Mouse (Mus musculus): ENCODE results near the gene Mrps6.

Mrps6 gene

GRCm38 (mm10) chr16:92127226-92127625 is 69.2 kb downstream of the Mrps6 start:
- no peak for DNase-seq

- DNase-seq, result no peak
Measured at GRCm38 (mm10) chr16:92127666-92128065, 69.6 kb downstream of the Mrps6 start.

- DNase-seq, result no peak
Measured at GRCm38 (mm10) chr16:92129843-92130242, 71.8 kb downstream of the Mrps6 start.

- DNase-seq, result no peak
Measured at GRCm38 (mm10) chr16:92132511-92132910, 74.4 kb downstream of the Mrps6 start.

GRCm38 (mm10) chr16:92134148-92134764 is 76.2 kb downstream of the Mrps6 start:
- no peak for DNase-seq

GRCm38 (mm10) chr16:92136275-92136674 is 78.2 kb downstream of the Mrps6 start:
- DNase-seq, result no peak

- DNase-seq, result no peak
Measured at GRCm38 (mm10) chr16:92139386-92140261, 81.6 kb downstream of the Mrps6 start.

GRCm38 (mm10) chr16:92140328-92140727 is 82.3 kb downstream of the Mrps6 start:
- no peak for DNase-seq

GRCm38 (mm10) chr16:92141021-92141420 is 83.0 kb downstream of the Mrps6 start:
- DNase-seq, result no peak

GRCm38 (mm10) chr16:92142426-92143012 is 84.4 kb downstream of the Mrps6 start:
- no peak for DNase-seq

- no peak for DNase-seq
Measured at GRCm38 (mm10) chr16:92147631-92148366, 89.7 kb downstream of the Mrps6 start.

- no peak for DNase-seq
Measured at GRCm38 (mm10) chr16:92148367-92148728, 90.3 kb downstream of the Mrps6 start.

- DNase-seq, result no peak
Measured at GRCm38 (mm10) chr16:92150975-92151374, 92.9 kb downstream of the Mrps6 start.

GRCm38 (mm10) chr16:92158021-92158455 is 100.0 kb downstream of the Mrps6 start:
- DNase-seq, result peak; percentile 62

- peak; percentile 73 for DNase-seq
Measured at GRCm38 (mm10) chr16:92158461-92159091, 100.5 kb downstream of the Mrps6 start.

GRCm38 (mm10) chr16:92159114-92159513 is 101.0 kb downstream of the Mrps6 start:
- DNase-seq, result peak; percentile 14
